Mouse (Mus musculus) heart, postnatal 0 days (tissue): ENCODE measurements around the gene Dab1. TPM values are rescaled to one million over a fixed set of nuclear protein-coding genes. Genes with fewer than 3 reads are reported as not detected.

Experiments used
- ATAC-seq: fragments of 200-750 bp; cut with Nextera tagmentation; 2 replicates; pipeline ENCODE4 v1.8.0; 2017; ENCODE audit warnings: low read depth, moderate number of reproducible peaks, moderate library complexity; ENCODE audit not compliant: insufficient read depth
- DNase-seq: peaks from one replicate; pipeline ENCODE4 v3.0.0-alpha.2; 2016; ENCODE audit warnings: low spot score
- H3K27ac ChIP-seq: fragments of 300-500 bp; sonication (generic); 2 replicates; pipeline ENCODE4 v1.5.1; 2014; ENCODE audit warnings: low read depth, mild to moderate bottlenecking
- H3K27me3 ChIP-seq: fragments of 300-500 bp; sonication (generic); 2 replicates; pipeline ENCODE4 v1.6.1; 2014; ENCODE audit warnings: low read length, mixed read lengths; ENCODE audit not compliant: control insufficient read depth, insufficient read depth
- H3K36me3 ChIP-seq: fragments of 300-500 bp; sonication (generic); replicated peaks from 2 replicates; pipeline ENCODE4 v1.6.1; 2014; ENCODE audit warnings: low read length, mixed read lengths; ENCODE audit not compliant: control insufficient read depth, insufficient read depth
- H3K4me1 ChIP-seq: fragments of 300-500 bp; sonication (generic); 2 replicates; pipeline ENCODE4 v1.6.1; 2014; ENCODE audit warnings: antibody characterized with exemption; ENCODE audit not compliant: control insufficient read depth, insufficient read depth
- H3K4me2 ChIP-seq: fragments of 300-500 bp; sonication (generic); 2 replicates; pipeline ENCODE4 v1.6.1; 2014; ENCODE audit warnings: low read depth, mild to moderate bottlenecking, low read length, moderate library complexity
- H3K4me3 ChIP-seq: fragments of 300-500 bp; sonication (generic); 2 replicates; pipeline ENCODE4 v1.5.1; 2014; ENCODE audit warnings: low read depth, low read length
- H3K9ac ChIP-seq: fragments of 300-500 bp; sonication (generic); replicated peaks from 2 replicates; pipeline ENCODE4 v1.6.1; 2014; ENCODE audit warnings: low read depth, low read length, mixed read lengths
- H3K9me3 ChIP-seq: fragments of 300-500 bp; sonication (generic); replicated peaks from 2 replicates; pipeline ENCODE4 v1.6.1; 2016; ENCODE audit warnings: low read length; ENCODE audit not compliant: control insufficient read depth
- CTCF ChIP-seq: IDR thresholded peaks from 2 replicates; pipeline ENCODE4 v1.5.1; 2016; ENCODE audit warnings: antibody characterized with exemption, control low read depth, low read depth
- EP300 ChIP-seq: IDR thresholded peaks from 2 replicates; pipeline ENCODE4 v1.6.1; 2016; ENCODE audit warnings: antibody characterized with exemption, low read depth
- WGBS: fragments of 180-500 bp; shearing (Covaris S2); extraction: QIAGEN DNeasy Blood & Tissue Kit; methylation state at CpG from one replicate; pipeline ENCODE4 v1.1.7; 2014; 5-methylcytosine and 5-hydroxymethylcytosine counted together
- polyA plus RNA-seq: library from polyadenylated mRNA; unstranded; fragments of >200 nt; fragmentation: Nextera tagmentation; extraction: Ambion mirVana; gene quantifications from 2 replicates; pipeline ENCODE4 v1.2.1, GENCODE M21; 2015
- total RNA-seq: library from RNA; depleted of rRNA; stranded (reverse); fragments of >200 nt; gene quantifications from 2 replicates; pipeline ENCODE4 v1.2.3, GENCODE M21; 2014; ENCODE audit warnings: low replicate concordance

The Dab1 gene
- total and polyA plus RNA-seq, 2 experiments from 2014 or later, result 0.27 TPM; not detected in 1

DNA sequence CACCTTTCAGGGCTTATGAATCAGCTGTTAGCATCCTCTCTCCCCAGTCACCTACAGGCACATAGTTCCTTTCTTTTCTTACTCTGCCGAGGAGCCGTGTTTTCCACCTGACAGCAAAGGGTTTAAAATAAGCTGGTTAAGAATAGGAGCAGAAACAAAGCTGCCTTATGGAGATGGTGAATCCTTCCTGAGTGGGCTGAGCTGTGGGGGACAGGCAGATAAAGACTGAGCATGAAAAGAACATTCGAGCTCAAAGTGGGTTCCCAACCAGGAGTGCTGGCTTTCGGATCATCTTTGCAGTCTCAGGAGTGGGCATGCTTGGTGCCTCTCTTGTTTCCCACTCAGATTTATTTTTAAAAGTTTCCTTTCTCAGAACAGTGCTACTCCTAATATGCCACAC lies 913.7 kb downstream of the Dab1 start:
- 84% methylated on average over 4 of the region's 4 CpGs for WGBS
- Histone ChIP-seq H3K27me3 (no peaks in the 10 kb centered on the region), H3K4me2 (no peak overlapping the region), H3K36me3 (no peaks in the 10 kb centered on the region), H3K9me3 (no peaks in the 10 kb centered on the region), H3K27ac (no peak overlapping the region), H3K9ac (no peak overlapping the region), H3K4me3 (no peak overlapping the region), H3K4me1 (no peaks in the 10 kb centered on the region)
- DNase-seq, result no peak
- no peak for ATAC-seq
- TF ChIP-seq CTCF, result no peak
- TF ChIP-seq EP300, result no peak

DNA sequence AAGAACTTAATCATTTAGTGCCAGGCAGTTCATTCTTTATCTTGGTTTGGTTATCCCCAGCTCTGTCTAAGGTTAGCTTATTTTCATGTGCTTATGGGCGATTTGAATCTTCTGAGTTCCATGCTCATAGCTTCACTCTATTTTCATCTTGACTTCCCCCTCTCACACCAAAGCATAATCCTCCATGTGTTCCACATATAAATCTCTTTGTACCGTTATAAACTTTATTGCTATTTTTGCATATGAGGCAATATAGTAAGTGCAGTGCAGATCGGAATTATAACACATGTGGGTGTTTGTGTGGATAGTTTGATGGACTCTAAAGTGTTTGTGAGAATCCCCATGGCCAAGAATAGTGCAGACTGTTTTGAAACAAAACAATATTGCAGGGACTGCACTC lies 919.3 kb downstream of the Dab1 start:
- Histone ChIP-seq H3K4me1 (no peaks in the 10 kb centered on the region), H3K4me3 (no peak overlapping the region), H3K27me3 (no peaks in the 10 kb centered on the region), H3K27ac (no peak overlapping the region), H3K36me3 (no peaks in the 10 kb centered on the region), H3K4me2 (no peak overlapping the region), H3K9me3 (no peaks in the 10 kb centered on the region), H3K9ac (no peak overlapping the region)
- no peak for ATAC-seq
- no peak for TF ChIP-seq CTCF
- no peak for TF ChIP-seq EP300
- WGBS, result 68% methylated on average over 3 of the region's 3 CpGs
- DNase-seq, result no peak

DNA sequence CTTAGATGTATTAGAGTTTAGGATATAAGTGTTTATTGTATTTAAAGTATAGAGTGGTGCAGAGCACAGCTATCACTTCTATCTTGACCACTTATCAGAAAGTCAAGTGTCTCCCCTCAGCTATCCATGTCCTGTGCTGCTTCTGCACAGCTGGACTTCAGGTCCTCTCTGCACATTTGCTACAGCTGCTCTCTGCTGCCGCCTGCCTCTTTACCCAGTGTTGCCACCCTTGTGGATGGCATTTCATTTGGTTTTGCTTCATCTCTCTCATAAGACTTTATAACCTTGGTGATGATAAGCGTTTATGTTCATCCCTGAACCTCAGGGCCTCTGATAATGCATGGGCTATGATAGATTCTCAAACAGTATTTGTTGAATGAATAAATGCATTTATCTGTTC lies 919.9 kb downstream of the Dab1 start:
- H3K9me3 ChIP-seq, result no peaks in the 10 kb centered on the region
- WGBS, result 54% methylated on average over 2 of the region's 2 CpGs
- H3K27me3 ChIP-seq, result no peaks in the 10 kb centered on the region
- H3K9ac ChIP-seq, result no peak overlapping the region
- no peaks in the 10 kb centered on the region for H3K4me1 ChIP-seq
- no peak overlapping the region for H3K27ac ChIP-seq
- no peak overlapping the region for H3K4me2 ChIP-seq
- DNase-seq (no peak), ATAC-seq (no peak)
- no peaks in the 10 kb centered on the region for H3K36me3 ChIP-seq
- TF ChIP-seq CTCF, result peak; percentile 40
- no peak for TF ChIP-seq EP300
- no peak overlapping the region for H3K4me3 ChIP-seq

DNA sequence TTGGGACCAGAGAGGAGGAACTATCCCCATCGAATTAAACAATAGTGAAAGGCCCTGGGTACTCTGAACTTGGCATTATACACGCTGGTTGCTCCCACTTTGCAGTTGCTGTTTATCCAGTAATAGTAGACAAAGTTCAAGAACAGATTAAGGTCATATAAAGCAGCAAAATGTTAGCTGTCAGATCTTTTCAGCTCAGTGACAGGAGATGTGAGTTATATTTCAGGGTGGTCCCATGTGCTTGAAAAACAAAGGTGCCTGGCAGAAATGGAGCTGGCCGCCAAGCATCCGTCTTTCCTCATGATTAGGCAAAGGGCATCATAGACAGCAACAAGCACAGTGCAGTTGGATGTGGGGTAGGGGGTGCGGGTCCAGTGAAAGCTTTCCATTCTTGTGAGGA lies 927.9 kb downstream of the Dab1 start:
- ATAC-seq (no peak), DNase-seq (no peak)
- Histone ChIP-seq H3K27me3 (no peaks in the 10 kb centered on the region), H3K9me3 (no peaks in the 10 kb centered on the region), H3K4me3 (no peak overlapping the region), H3K4me2 (no peak overlapping the region), H3K27ac (no peak overlapping the region), H3K4me1 (no peaks in the 10 kb centered on the region), H3K36me3 (no peaks in the 10 kb centered on the region), H3K9ac (no peak overlapping the region)
- TF ChIP-seq CTCF (no peak), EP300 (no peak)
- 76% methylated on average over 5 of the region's 5 CpGs for WGBS

DNA sequence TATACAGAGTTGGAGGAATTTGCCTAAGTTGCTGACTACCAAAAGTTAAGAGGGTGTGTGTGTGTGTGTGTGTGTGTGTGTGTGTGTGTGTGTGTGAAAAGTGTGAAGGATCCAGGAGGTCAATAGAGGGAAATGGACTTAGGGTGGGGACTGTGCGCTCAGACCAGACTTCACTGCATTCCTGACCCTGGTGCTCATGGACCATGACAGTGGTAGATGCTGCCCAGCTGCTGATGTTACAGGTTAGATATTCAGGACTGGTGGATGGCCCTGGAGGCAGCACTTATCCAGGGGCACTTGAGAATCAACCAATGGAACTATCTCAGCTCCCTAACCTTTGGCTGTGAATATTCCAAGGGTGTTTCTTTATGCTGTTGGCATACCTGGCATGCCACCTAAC lies 929.1 kb downstream of the Dab1 start:
- 78% methylated on average over 1 of the region's 1 CpGs for WGBS
- no peak overlapping the region for H3K4me3 ChIP-seq
- no peaks in the 10 kb centered on the region for H3K4me1 ChIP-seq
- H3K4me2 ChIP-seq, result no peak overlapping the region
- no peaks in the 10 kb centered on the region for H3K9me3 ChIP-seq
- ATAC-seq (no peak), DNase-seq (no peak)
- no peak overlapping the region for H3K9ac ChIP-seq
- H3K36me3 ChIP-seq, result no peaks in the 10 kb centered on the region
- no peak overlapping the region for H3K27ac ChIP-seq
- TF ChIP-seq CTCF (no peak), EP300 (no peak)
- H3K27me3 ChIP-seq, result no peaks in the 10 kb centered on the region

DNA sequence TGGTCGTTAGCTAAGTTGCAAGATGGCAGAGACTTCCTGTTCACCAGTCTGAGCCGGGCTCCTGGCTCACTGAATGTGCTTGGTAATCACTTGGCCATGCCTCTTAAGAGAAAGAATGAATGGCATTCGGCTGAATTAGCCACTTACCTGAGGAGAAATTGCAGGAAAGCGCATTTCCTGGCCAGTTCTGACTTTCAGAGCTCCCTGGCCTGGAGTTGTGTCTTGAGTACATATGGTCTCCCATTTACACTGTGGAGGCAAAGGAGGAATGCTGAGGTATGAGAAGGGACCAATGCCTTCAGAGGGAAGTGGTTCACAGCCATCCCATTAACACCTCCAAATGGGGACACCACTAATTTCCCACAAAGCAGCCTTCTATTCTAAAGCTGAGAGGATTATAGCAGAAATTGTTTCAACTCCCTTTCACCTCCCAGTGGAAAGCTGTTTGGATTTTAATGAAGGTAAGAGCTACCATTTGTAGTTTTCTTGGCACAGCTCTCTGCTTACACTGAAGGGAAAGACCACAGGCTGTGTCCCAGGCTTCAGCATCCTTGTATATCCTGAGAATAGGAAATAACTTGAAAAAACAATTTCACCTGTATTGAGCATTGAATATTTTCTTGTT lies 931.5 kb downstream of the Dab1 start:
- ATAC-seq (no peak), DNase-seq (no peak)
- Histone ChIP-seq H3K27me3 (no peaks in the 10 kb centered on the region), H3K27ac (no peak overlapping the region), H3K9me3 (no peaks in the 10 kb centered on the region), H3K4me2 (no peak overlapping the region), H3K36me3 (no peaks in the 10 kb centered on the region), H3K4me1 (no peaks in the 10 kb centered on the region), H3K4me3 (no peak overlapping the region), H3K9ac (no peak overlapping the region)
- 56% methylated on average over 4 of the region's 4 CpGs for WGBS
- TF ChIP-seq EP300, result no peak
- no peak for TF ChIP-seq CTCF
